Mouse (Mus musculus) gastrocnemius, adult 2 months (tissue): Measurements from ENCODE around the gene S100a5. TPM values are rescaled to one million over a fixed set of nuclear protein-coding genes. Genes with fewer than 3 reads are reported as not detected.
A peak's percentile ranks its signal among the peaks of the same experiment; 100 is the strongest.

Source experiments
- DNase-seq: peaks from one replicate; pipeline ENCODE4 v3.0.0; 2022
- H3K27ac ChIP-seq: fragments of 200-600 bp; 2 replicates; pipeline ENCODE4 v1.8.1; 2022; ENCODE audit warnings: mild to moderate bottlenecking
- H3K4me3 ChIP-seq: fragments of 200-600 bp; 2 replicates; pipeline ENCODE4 v1.8.1; 2022; ENCODE audit warnings: mild to moderate bottlenecking, moderate library complexity
- CTCF ChIP-seq: fragments of 200-600 bp; IDR thresholded peaks from 2 replicates; pipeline ENCODE4 v1.8.1; 2022; ENCODE audit warnings: antibody characterized with exemption, mild to moderate bottlenecking, moderate library complexity
- intact Hi-C: fragments of 180-260 bp; cut with DNase I; formaldehyde crosslinking; loops from one replicate; pipeline ENCODE4 v1.15.1; 2025
- total RNA-seq, 2 experiments: library from RNA; stranded (reverse); gene quantifications; 2 replicates each; pipeline ENCODE4 v1.2.3; 2021

Gene S100a5
- total RNA-seq, 2 experiments from 2014 or later: 2.7 TPM; not detected in 1

- no peak for DNase-seq
- intact Hi-C loops: loop anchor here (1.0 to 5.0 kb wide), 3 partner anchors 29 to 102 kb away; partner anchors contain the start of genes S100a1, S100a13 and S100a14
- H3K27ac ChIP-seq: peak overlapping the region; percentile 92
- peak overlapping the region; percentile 80 for H3K4me3 ChIP-seq
- TF ChIP-seq CTCF: no peak
Observed at GRCm38 (mm10) chr3:90614611-90615251, 6.4 kb downstream of the S100a5 start.

- H3K27ac ChIP-seq: peak overlapping the region; percentile 92
- peak; percentile 76 for TF ChIP-seq CTCF
- intact Hi-C loops: loop anchor here (1.0 to 5.0 kb wide), 3 partner anchors 30 to 103 kb away; partner anchors contain the start of genes S100a1, S100a13 and S100a14
- peak; percentile 81 for DNase-seq
- peak overlapping the region; percentile 80 for H3K4me3 ChIP-seq
Observed at GRCm38 (mm10) chr3:90615415-90615814, 7.1 kb downstream of the S100a5 start.

- H3K4me3 ChIP-seq: peak overlapping the region; percentile 80
- peak overlapping the region; percentile 92 for H3K27ac ChIP-seq
- no peak for DNase-seq
- no peak for TF ChIP-seq CTCF
- intact Hi-C loops: loop anchor here (1.0 to 5.0 kb wide), 3 partner anchors 31 to 104 kb away; partner anchors contain the start of genes S100a1, S100a13 and S100a14
Observed at GRCm38 (mm10) chr3:90615911-90616310, 7.6 kb downstream of the S100a5 start.

GRCm38 (mm10) chr3:90617586-90617985 is 9.3 kb downstream of the S100a5 start:
- H3K27ac ChIP-seq: no peak overlapping the region
- TF ChIP-seq CTCF: peak; percentile 45
- intact Hi-C loops: loop anchor here (5.0 kb wide), 2 partner anchors 90 to 105 kb away; partner anchors contain the start of genes S100a1, S100a13 and S100a14
- DNase-seq: no peak
- no peak overlapping the region for H3K4me3 ChIP-seq

GRCm38 (mm10) chr3:90621552-90621951 is 13.2 kb downstream of the S100a5 start:
- no peak for DNase-seq
- H3K4me3 ChIP-seq: no peak overlapping the region
- no peak overlapping the region for H3K27ac ChIP-seq
- TF ChIP-seq CTCF: no peak
- intact Hi-C loops: no loop called here

GRCm38 (mm10) chr3:90623435-90624071 is 15.2 kb downstream of the S100a5 start:
- peak; percentile 66 for DNase-seq
- no peak for TF ChIP-seq CTCF
- intact Hi-C loops: no loop called here
- Histone ChIP-seq H3K4me3 (no peak overlapping the region), H3K27ac (no peak overlapping the region)

GRCm38 (mm10) chr3:90625496-90625895 is 17.2 kb downstream of the S100a5 start:
- H3K27ac ChIP-seq: no peak overlapping the region
- no peak for DNase-seq
- no peak for TF ChIP-seq CTCF
- no peak overlapping the region for H3K4me3 ChIP-seq
- intact Hi-C loops: no loop called here

GRCm38 (mm10) chr3:90626266-90627021 is 18.1 kb downstream of the S100a5 start:
- DNase-seq: no peak
- Histone ChIP-seq H3K27ac (no peak overlapping the region), H3K4me3 (no peak overlapping the region)
- intact Hi-C loops: no loop called here
- TF ChIP-seq CTCF: no peak

- Histone ChIP-seq H3K4me3 (no peak overlapping the region), H3K27ac (no peak overlapping the region)
- TF ChIP-seq CTCF: no peak
- no peak for DNase-seq
- intact Hi-C loops: no loop called here
Observed at GRCm38 (mm10) chr3:90627366-90627765, 19.0 kb downstream of the S100a5 start.

GRCm38 (mm10) chr3:90627807-90628206 is 19.5 kb downstream of the S100a5 start:
- H3K27ac ChIP-seq: no peak overlapping the region
- no peak overlapping the region for H3K4me3 ChIP-seq
- no peak for DNase-seq
- intact Hi-C loops: no loop called here
- peak; percentile 61 for TF ChIP-seq CTCF

- Histone ChIP-seq H3K4me3 (no peak overlapping the region), H3K27ac (no peak overlapping the region)
- intact Hi-C loops: no loop called here
- no peak for DNase-seq
- no peak for TF ChIP-seq CTCF
Observed at GRCm38 (mm10) chr3:90629298-90629697, 21.0 kb downstream of the S100a5 start.

GRCm38 (mm10) chr3:90631984-90632383 is 23.7 kb downstream of the S100a5 start:
- no peak overlapping the region for H3K27ac ChIP-seq

More at GRCm38 (mm10) chr3:90631984-90632383, 23.7 kb downstream of the S100a5 start:
- H3K4me3 ChIP-seq: no peak overlapping the region
- no peak for DNase-seq
- intact Hi-C loops: no loop called here
- no peak for TF ChIP-seq CTCF
